Mouse (Mus musculus): ENCODE data around the gene Cetn2. TPM values are rescaled to one million over a fixed set of nuclear protein-coding genes. Genes with fewer than 3 reads are reported as not detected.

Gene Cetn2
- 91.4 and 91.5 TPM in 2 replicates for polyA plus RNA-seq (2015; fragmentation: Nextera tagmentation; extraction: Ambion mirVana)

DNA sequence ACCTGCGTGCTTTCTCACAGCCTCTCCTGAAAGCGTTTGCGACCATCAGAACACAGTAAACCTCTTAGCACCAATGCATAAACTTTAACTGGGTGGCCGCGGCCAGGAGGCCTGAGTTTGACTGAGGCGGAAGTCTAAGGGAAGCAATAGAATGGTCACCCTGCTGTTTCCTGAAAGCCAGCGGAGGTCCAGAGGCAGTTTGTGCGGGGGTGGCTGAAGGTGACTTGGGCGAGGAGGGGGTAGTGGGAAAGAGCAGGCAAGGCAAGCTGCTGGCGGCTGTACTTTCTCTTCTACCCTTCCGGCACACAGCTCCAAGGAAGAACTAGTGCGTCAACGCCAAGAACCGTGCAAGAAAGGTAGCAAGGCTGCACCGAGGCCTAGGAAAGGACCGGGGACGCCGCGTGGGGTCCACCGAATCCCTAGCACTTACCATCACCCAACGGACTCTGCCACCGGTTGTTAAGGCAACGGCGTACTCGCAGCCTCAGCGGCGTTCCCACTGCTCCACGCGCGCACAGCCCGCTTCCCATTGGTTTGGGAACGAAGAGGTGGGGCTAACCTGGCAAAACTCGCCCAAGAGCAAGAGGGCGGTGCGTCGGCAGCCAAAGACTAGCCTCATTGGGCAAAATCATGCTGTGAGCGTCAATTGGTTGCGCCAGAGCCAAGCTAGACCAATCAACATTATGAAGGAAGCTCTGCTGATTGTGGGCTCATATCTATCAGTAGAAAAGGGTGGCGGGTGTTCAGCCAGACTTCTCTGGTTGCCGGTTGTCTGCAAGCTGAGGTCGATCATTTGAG, at the start of gene Cetn2, which contains the start of gene Nsdhl:
Gene Cetn2 (minus strand): TSS at position 528 of the 798 bp plus-strand sequence.
Gene Nsdhl (plus strand): TSS at position 674 of the 798 bp plus-strand sequence.
- Histone ChIP-seq H3K27me3 (ENCODE audit: control insufficient read depth, insufficient read depth, low read depth, low read length) (no peaks in the 10 kb centered on the region), H3K9me3 (ENCODE audit: control insufficient read depth, low read length) (no peaks in the 10 kb centered on the region), H3K4me3 (ENCODE audit: low read length) (peak within 1 kb of the TSS; percentile 66), H3K27ac (ENCODE audit: low read length) (no peak within 1 kb of the TSS), H3K9ac (ENCODE audit: low read length) (peak within 1 kb of the TSS; percentile 66), H3K36me3 (ENCODE audit: control insufficient read depth, insufficient read depth, low read length) (no peaks in the 10 kb centered on the region), H3K4me1 (replicated peaks; ENCODE audit: control insufficient read depth, insufficient read depth, low read length) (no peaks in the 10 kb centered on the region), H3K4me2 (ENCODE audit: low read depth, low read length) (peak within 1 kb of the TSS; percentile 57)
- WGBS = 12% methylated on average over 41 of the region's 41 CpGs
- peak; percentile 99 for ATAC-seq (ENCODE audit: low read depth)

DNA sequence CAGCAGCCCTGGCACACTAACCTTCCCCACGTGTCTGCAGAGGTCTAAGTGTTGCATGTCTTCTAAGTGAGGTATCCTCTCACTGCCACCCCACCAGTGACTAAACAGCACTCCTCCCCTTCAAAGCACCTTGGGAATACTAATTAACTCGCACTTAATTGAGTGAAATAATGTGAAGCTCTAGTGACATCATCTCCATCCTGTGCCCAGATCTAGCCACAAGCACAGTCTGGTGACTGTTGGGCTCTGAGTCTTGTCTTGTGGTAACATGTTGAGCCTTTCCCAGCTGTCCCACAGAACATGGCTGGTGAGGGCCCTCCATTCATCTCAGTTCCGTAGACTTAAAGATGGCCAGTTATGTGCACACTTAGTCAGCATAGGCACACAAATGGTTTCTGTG, 44.5 kb upstream of the Cetn2 start:
- no peaks in the 10 kb centered on the region for H3K27me3 ChIP-seq (ENCODE audit: control insufficient read depth, insufficient read depth, low read depth, low read length)
- H3K4me3 ChIP-seq (ENCODE audit: low read length) = no peak overlapping the region
- H3K4me2 ChIP-seq (ENCODE audit: low read depth, low read length) = no peak overlapping the region
- no peak overlapping the region for H3K9ac ChIP-seq (ENCODE audit: low read length)
- no peaks in the 10 kb centered on the region; the same call in 1 of the 2 replicates for H3K36me3 ChIP-seq (ENCODE audit: control insufficient read depth, insufficient read depth, low read length)
- WGBS = 80% methylated on average over 3 of the region's 3 CpGs
- H3K27ac ChIP-seq (ENCODE audit: low read length) = no peak overlapping the region
- ATAC-seq (ENCODE audit: low read depth) = no peak
- no peaks in the 10 kb centered on the region for H3K4me1 ChIP-seq (replicated peaks; ENCODE audit: control insufficient read depth, insufficient read depth, low read length)
- H3K9me3 ChIP-seq (ENCODE audit: control insufficient read depth, low read length) = no peaks in the 10 kb centered on the region

DNA sequence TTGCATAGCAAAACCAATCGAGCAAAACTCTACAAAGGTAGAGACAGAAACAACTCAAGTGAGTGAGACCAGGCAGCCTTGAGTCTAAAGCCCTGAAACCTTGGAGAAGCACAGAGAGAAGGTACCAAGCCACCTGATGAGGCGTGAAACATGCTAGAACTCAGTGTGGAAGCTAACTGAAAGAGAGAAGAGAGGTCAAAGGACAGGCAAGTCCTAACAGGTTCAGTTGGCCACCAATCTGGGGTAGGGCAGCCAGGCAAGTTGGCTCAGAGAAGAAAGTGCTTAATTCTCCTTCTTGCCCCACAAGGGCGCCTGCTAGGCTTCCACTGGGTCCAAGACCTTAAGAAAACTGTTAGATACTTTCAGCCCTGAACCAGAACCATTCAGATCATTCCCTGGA, 43.3 kb upstream of the Cetn2 start:
- no peak overlapping the region for H3K27ac ChIP-seq (ENCODE audit: low read length)
- H3K4me1 ChIP-seq (replicated peaks; ENCODE audit: control insufficient read depth, insufficient read depth, low read length) = no peaks in the 10 kb centered on the region
- no peak for ATAC-seq (ENCODE audit: low read depth)
- no peaks in the 10 kb centered on the region for H3K27me3 ChIP-seq (ENCODE audit: control insufficient read depth, insufficient read depth, low read depth, low read length)
- H3K9me3 ChIP-seq (ENCODE audit: control insufficient read depth, low read length) = no peaks in the 10 kb centered on the region
- no peak overlapping the region for H3K4me3 ChIP-seq (ENCODE audit: low read length)
- no peak overlapping the region for H3K4me2 ChIP-seq (ENCODE audit: low read depth, low read length)
- H3K9ac ChIP-seq (ENCODE audit: low read length) = no peak overlapping the region
- H3K36me3 ChIP-seq (ENCODE audit: control insufficient read depth, insufficient read depth, low read length) = no peaks in the 10 kb centered on the region; the same call in 1 of the 2 replicates
- 63% methylated on average over 3 of the region's 3 CpGs for WGBS

DNA sequence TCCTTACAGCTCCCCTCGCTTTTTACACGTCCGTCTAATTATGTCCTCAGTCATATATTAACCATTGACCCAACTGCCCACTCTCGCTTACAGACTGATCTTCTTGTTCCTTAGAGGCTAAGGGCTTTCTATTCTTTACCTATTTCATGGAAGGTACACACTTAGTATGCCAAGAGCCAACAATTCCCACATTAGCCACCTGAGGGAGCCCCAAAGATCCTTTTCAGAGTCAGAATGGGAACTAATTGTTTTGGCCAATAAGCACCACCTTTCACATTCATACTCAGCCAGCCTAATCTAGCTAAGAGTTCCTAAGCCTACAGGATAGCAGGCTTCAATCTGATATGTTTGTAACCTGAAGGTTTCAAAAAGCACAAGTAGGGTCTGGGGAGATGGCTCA, 42.2 kb upstream of the Cetn2 start:
- H3K27ac ChIP-seq (ENCODE audit: low read length) = no peak overlapping the region
- ATAC-seq (ENCODE audit: low read depth) = no peak
- H3K4me3 ChIP-seq (ENCODE audit: low read length) = no peak overlapping the region
- WGBS = 70% methylated on average over 4 of the region's 4 CpGs
- no peaks in the 10 kb centered on the region; the same call in 1 of the 2 replicates for H3K36me3 ChIP-seq (ENCODE audit: control insufficient read depth, insufficient read depth, low read length)
- H3K4me1 ChIP-seq (replicated peaks; ENCODE audit: control insufficient read depth, insufficient read depth, low read length) = no peaks in the 10 kb centered on the region
- no peaks in the 10 kb centered on the region for H3K27me3 ChIP-seq (ENCODE audit: control insufficient read depth, insufficient read depth, low read depth, low read length)
- H3K9me3 ChIP-seq (ENCODE audit: control insufficient read depth, low read length) = no peaks in the 10 kb centered on the region
- no peak overlapping the region for H3K9ac ChIP-seq (ENCODE audit: low read length)
- no peak overlapping the region for H3K4me2 ChIP-seq (ENCODE audit: low read depth, low read length)

DNA sequence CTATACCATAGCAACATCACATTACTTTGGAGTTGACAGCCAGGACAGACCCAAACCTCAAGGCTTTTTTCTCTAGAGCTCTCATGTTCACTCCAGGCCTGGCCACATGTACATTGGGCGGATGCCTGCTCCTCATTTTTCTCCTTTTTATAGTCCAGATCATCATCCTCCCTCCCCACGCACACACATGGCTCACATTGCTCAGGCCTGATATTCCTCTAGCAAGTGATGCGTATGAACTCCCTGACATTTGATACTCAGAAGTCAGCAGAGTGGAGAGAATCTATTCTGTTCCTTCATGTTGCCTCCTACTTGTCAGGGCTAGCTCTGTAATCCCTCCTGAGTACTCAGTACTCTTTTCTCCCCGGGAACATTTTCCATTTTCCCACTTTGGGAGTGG, 38.3 kb upstream of the Cetn2 start:
- ATAC-seq (ENCODE audit: low read depth) = no peak
- Histone ChIP-seq H3K9ac (ENCODE audit: low read length) (no peak overlapping the region), H3K4me1 (replicated peaks; ENCODE audit: control insufficient read depth, insufficient read depth, low read length) (no peaks in the 10 kb centered on the region), H3K4me3 (ENCODE audit: low read length) (no peak overlapping the region), H3K27ac (ENCODE audit: low read length) (no peak overlapping the region), H3K36me3 (ENCODE audit: control insufficient read depth, insufficient read depth, low read length) (no peaks in the 10 kb centered on the region; the same call in 1 of the 2 replicates), H3K4me2 (ENCODE audit: low read depth, low read length) (no peak overlapping the region), H3K27me3 (ENCODE audit: control insufficient read depth, insufficient read depth, low read depth, low read length) (no peaks in the 10 kb centered on the region), H3K9me3 (ENCODE audit: control insufficient read depth, low read length) (no peaks in the 10 kb centered on the region)
- WGBS = 87% methylated on average over 4 of the region's 4 CpGs

DNA sequence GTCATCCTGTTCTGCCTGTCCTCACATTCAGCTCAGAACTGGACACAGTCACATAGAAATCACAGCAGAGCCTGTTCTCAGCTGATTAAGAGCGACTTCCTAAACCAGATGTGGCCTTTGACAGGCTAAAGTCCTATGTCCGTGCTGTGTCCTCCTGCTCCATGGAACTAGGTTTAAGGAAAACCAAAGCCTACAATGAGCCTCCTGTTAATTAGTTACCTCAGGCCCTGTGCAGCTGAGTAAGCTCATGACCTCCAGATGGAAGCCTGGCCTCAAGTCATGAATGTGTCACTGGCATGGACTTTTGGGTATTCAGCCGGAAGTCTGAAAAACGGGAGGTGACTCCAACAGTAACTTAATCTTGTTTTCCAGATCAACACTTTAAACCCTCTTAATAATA, 35.3 kb upstream of the Cetn2 start:
- no peaks in the 10 kb centered on the region for H3K27me3 ChIP-seq (ENCODE audit: control insufficient read depth, insufficient read depth, low read depth, low read length)
- H3K9me3 ChIP-seq (ENCODE audit: control insufficient read depth, low read length) = no peaks in the 10 kb centered on the region
- WGBS = 83% methylated on average over 4 of the region's 4 CpGs
- no peak for ATAC-seq (ENCODE audit: low read depth)
- H3K4me2 ChIP-seq (ENCODE audit: low read depth, low read length) = no peak overlapping the region
- no peak overlapping the region for H3K27ac ChIP-seq (ENCODE audit: low read length)
- H3K4me1 ChIP-seq (replicated peaks; ENCODE audit: control insufficient read depth, insufficient read depth, low read length) = no peaks in the 10 kb centered on the region
- peaks cover 2% of the 10 kb centered on the region; the same call in 1 of the 2 replicates for H3K36me3 ChIP-seq (ENCODE audit: control insufficient read depth, insufficient read depth, low read length)
- H3K9ac ChIP-seq (ENCODE audit: low read length) = no peak overlapping the region
- no peak overlapping the region for H3K4me3 ChIP-seq (ENCODE audit: low read length)

DNA sequence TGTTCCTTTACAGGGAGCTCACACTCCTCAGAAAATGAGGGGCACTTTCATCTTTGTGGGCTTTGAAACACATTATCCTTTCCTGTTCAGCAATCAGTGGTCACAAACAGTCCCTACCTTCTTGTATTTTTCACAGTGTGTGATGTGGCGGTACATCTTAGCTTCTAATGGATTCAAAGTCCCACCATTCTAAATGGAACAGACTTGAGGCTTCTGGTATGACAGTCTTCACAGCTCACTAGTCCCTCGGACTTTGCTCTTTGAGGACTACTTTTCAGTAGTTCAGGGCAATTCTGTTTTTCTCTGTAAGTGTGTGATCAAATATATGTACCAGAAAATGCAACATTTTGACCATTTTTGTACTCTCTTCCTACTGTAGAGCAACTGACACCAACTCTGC, 3.2 kb upstream of the Cetn2 start:
- ATAC-seq (ENCODE audit: low read depth) = no peak
- H3K4me3 ChIP-seq (ENCODE audit: low read length) = no peak overlapping the region
- 67% methylated on average over 2 of the region's 2 CpGs for WGBS

DNA sequence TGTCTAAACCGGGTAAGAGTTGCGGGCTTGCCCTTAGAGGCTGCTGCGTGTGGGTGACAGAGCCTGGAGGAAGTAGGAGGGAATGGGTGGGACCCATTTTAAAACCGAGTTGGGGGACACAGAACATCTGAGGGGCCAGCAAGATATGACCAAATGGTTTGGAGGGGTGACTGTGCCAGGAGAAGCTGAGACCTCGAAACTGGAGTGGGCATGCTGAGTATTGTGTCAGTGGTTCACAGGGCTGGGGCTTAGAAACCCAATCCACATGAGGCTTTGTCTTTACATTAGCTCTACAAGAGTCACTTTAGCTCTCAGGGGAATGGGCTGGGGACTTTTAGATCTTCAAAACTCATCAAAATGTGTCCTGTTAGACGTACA, 460 bp upstream of the Cetn2 start:
- H3K9me3 ChIP-seq (ENCODE audit: control insufficient read depth, low read length) = no peaks in the 10 kb centered on the region
- 18% methylated on average over 6 of the region's 6 CpGs for WGBS
- ATAC-seq (ENCODE audit: low read depth) = no peak; the same call in none of the 2 replicates
- no peaks in the 10 kb centered on the region for H3K4me1 ChIP-seq (replicated peaks; ENCODE audit: control insufficient read depth, insufficient read depth, low read length)
- H3K36me3 ChIP-seq (ENCODE audit: control insufficient read depth, insufficient read depth, low read length) = no peaks in the 10 kb centered on the region
- no peaks in the 10 kb centered on the region for H3K27me3 ChIP-seq (ENCODE audit: control insufficient read depth, insufficient read depth, low read depth, low read length)
- no peak overlapping the region for H3K27ac ChIP-seq (ENCODE audit: low read length)
- H3K9ac ChIP-seq (ENCODE audit: low read length) = peak overlapping the region; percentile 66
- peak overlapping the region; percentile 66 for H3K4me3 ChIP-seq (ENCODE audit: low read length)
- peak overlapping the region; percentile 57 for H3K4me2 ChIP-seq (ENCODE audit: low read depth, low read length)

More for the DNA sequence above, 3.2 kb upstream of the Cetn2 start:
- Histone ChIP-seq H3K27me3 (ENCODE audit: control insufficient read depth, insufficient read depth, low read depth, low read length) (no peaks in the 10 kb centered on the region), H3K27ac (ENCODE audit: low read length) (no peak overlapping the region), H3K9me3 (ENCODE audit: control insufficient read depth, low read length) (no peaks in the 10 kb centered on the region), H3K4me2 (ENCODE audit: low read depth, low read length) (no peak overlapping the region), H3K4me1 (replicated peaks; ENCODE audit: control insufficient read depth, insufficient read depth, low read length) (no peaks in the 10 kb centered on the region), H3K36me3 (ENCODE audit: control insufficient read depth, insufficient read depth, low read length) (no peaks in the 10 kb centered on the region), H3K9ac (ENCODE audit: low read length) (no peak overlapping the region)

DNA sequence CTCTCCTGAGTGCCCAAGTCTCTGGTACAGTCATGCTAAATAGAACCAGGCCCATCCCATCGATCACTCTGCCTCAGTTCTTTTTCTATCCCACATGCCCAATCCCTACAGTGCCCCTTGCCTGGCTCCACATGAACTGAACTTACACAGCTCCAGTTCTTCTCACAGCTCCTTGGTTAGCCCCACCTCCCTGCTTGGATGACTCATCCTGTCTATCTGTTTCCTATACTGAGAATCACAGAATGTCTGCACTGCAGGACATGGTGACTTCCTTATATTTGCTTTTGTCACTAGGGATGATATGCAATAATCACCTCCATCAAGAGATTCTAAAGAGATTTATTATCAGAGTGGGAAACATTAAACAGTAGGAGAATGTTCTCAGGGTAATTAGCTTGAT, 6.6 kb downstream of the Cetn2 start:
- Histone ChIP-seq H3K4me1 (replicated peaks; ENCODE audit: control insufficient read depth, insufficient read depth, low read length) (no peaks in the 10 kb centered on the region), H3K9ac (ENCODE audit: low read length) (no peak overlapping the region), H3K4me2 (ENCODE audit: low read depth, low read length) (no peak overlapping the region), H3K9me3 (ENCODE audit: control insufficient read depth, low read length) (no peaks in the 10 kb centered on the region), H3K27ac (ENCODE audit: low read length) (no peak overlapping the region), H3K27me3 (ENCODE audit: control insufficient read depth, insufficient read depth, low read depth, low read length) (no peaks in the 10 kb centered on the region), H3K4me3 (ENCODE audit: low read length) (no peak overlapping the region), H3K36me3 (ENCODE audit: control insufficient read depth, insufficient read depth, low read length) (no peaks in the 10 kb centered on the region)
- ATAC-seq (ENCODE audit: low read depth) = no peak
- WGBS = 76% methylated on average over 1 of the region's 1 CpGs
